Mouse (Mus musculus): ENCODE data around the gene Timm13.

Timm13 gene

DNA sequence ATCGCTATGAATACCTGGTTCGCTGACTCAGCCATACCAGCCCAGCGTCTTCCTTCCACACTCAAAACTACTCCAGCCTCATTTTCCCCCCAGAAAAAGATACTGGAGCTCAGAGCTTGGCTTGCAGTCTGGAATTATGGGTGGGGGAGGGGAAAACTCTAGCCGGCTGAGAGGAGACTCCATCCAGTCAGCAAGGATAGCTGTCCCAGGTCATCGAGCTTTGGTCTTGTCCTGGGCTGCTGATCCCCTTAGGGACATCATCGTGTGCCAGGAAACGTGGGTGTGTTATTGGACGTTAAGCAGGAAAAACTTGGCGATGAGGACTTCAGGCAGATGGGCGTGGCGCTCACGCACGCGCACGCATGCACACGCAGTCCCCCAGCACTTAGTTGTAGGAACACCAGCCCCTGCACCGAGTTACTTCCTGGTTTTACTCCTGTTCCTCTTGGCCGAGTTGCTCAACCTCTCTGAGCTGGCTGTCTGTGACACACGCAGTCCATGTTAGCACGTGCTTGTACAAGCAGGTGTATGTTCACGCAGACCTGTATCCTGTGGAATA, 32.7 kb upstream of the Timm13 start:
- in situ Hi-C loops (cut with MboI, MseI), result loop anchor here (10.0 kb wide), 1 partner anchor 789 kb away; the partner anchor contains the start of genes Cbarp and Midn

DNA sequence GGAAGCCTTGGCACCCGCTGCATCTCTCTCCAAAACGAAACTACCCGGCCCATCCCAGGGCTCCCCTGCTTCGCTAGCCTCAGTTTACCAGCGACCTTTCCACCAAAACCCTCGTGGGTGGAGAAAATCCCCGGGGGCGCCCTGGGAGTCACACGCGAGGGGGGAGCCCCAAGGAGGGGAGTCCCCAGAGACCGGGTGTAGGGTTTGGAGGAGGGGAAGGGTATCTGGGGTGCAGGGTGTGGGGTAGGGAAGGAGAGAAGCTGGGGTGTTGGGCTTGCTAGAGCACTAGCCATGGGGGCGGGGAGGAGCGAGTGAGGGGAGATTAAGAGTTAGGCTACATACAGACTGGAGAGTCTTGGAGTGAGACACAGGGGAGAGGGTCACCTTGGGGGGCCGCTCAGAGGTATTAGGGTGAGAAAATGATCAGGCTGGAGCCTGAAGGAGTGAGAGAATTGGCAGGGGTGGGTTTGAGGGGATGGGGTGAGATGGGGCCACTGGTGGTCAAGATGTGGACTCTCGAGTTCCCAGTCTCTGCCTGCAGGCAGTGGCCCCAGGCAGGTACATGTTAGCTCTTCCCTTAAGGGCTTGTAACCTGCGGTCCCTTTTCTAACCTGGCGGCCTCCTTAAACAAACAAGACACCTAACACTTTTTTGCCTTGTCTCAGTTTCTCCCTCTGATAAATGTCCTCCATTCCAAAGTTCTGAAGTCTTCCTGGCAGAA, 32.1 kb upstream of the Timm13 start:
- in situ Hi-C loops (cut with MboI, MseI), result loop anchor here (10.0 kb wide), 1 partner anchor 788 kb away; the partner anchor contains the start of genes Cbarp and Midn

GRCm38 (mm10) chr10:80932206-80932605, 31.4 kb upstream of the Timm13 start:
- in situ Hi-C loops (cut with MboI, MseI), result loop anchor here (10.0 kb wide), 1 partner anchor 787 kb away; the partner anchor contains the start of genes Cbarp and Midn

GRCm38 (mm10) chr10:80931695-80932094, 30.9 kb upstream of the Timm13 start:
- in situ Hi-C loops (cut with MboI, MseI), result loop anchor here (10.0 kb wide), 1 partner anchor 787 kb away; the partner anchor contains the start of genes Cbarp and Midn

GRCm38 (mm10) chr10:80931153-80931671, 30.4 kb upstream of the Timm13 start:
- in situ Hi-C loops (cut with MboI, MseI), result loop anchor here (10.0 kb wide), 1 partner anchor 786 kb away; the partner anchor contains the start of genes Cbarp and Midn

- in situ Hi-C loops (cut with MboI, MseI), result loop anchor here (10.0 kb wide), 1 partner anchor 786 kb away; the partner anchor contains the start of genes Cbarp and Midn
These were observed 29.8 kb upstream of the Timm13 start for GRCm38 (mm10) chr10:80930361-80931152.

GRCm38 (mm10) chr10:80929299-80930226, 28.8 kb upstream of the Timm13 start, which contains the start of gene Gadd45b:
TSS of gene Gadd45b (plus strand) at chr10:80930073.
- in situ Hi-C loops (cut with MboI, MseI), result loop anchor here (5.0 to 10.0 kb wide), 2 partner anchors 63 to 785 kb away; partner anchors contain the start of genes Cbarp and Midn

DNA sequence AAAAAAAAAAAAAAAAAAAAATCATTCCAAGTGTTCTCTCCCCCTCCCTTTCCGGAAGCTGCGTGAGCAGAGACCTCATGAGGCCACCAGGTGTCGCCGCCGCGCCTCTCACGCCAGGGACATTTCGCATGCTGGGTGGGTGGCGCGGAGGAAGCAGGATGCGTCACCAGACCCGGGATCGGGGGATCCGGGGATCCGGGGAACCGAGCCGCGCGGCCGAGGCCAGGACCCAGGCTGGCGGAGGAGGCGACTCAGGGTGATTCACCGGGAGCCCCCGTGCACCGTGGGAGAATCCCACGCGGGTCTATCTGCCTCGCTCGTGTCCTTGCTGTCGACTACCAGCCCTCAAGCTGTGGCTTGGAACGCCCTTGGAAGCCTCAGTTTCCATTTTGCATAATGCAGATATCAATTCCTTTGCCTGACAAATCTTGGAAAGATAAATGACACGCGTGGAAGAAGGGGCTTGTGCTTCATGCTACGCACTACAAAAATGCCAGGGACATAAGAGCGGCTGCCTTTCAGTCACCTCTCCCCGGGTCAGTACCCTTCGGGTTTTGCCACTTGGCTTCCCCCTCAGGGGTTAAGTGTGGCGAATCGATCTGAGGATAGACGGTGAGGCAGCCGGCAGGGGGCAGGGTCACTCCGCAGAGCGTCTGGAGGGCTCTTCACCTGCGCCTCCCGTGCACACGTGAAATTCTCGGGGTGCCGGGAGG, 28.0 kb upstream of the Timm13 start:
- in situ Hi-C loops (cut with MboI, MseI), result loop anchor here (5.0 kb wide), 1 partner anchor 64 kb away; no protein-coding TSS in a partner anchor

GRCm38 (mm10) chr10:80925472-80925871, 24.7 kb upstream of the Timm13 start:
- in situ Hi-C loops (cut with MboI, MseI), result loop anchor here (5.0 kb wide), 1 partner anchor 67 kb away; no protein-coding TSS in a partner anchor

- in situ Hi-C loops (cut with MboI, MseI), result no loop called here
These were observed 21.2 kb upstream of the Timm13 start for GRCm38 (mm10) chr10:80921923-80922322.

GRCm38 (mm10) chr10:80917779-80918434, 17.1 kb upstream of the Timm13 start, which contains the start of gene Lmnb2:
TSS of gene Lmnb2 (minus strand) at chr10:80918245.
- in situ Hi-C loops (cut with MboI, MseI), result no loop called here

- in situ Hi-C loops (cut with MboI, MseI), result no loop called here
These were observed 16.6 kb upstream of the Timm13 start for GRCm38 (mm10) chr10:80917336-80917778.

GRCm38 (mm10) chr10:80915736-80916135, 15.0 kb upstream of the Timm13 start:
- in situ Hi-C loops (cut with MboI, MseI), result no loop called here

- in situ Hi-C loops (cut with MboI, MseI), result no loop called here
These were observed 14.5 kb upstream of the Timm13 start for GRCm38 (mm10) chr10:80915260-80915659.

DNA sequence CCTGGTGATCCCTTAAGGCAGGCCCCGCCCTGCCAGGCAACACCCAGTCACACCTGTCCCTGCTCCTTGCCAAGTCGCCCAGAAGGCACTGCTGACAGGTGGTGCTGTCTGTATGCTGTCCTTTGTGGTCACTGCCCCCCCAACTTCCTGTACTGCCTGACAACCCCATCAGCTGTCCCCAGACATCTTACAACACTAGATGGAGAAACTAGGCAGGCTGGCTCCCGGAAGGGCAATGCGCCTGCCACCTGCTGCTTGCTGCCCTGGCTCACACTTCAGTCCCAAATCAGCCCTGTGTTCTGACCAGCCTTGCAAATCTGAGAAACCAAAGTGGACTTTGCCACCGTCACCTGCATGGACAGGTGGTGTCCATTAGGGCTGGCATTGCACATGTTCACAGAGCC, 13.5 kb upstream of the Timm13 start:
- in situ Hi-C loops (cut with MboI, MseI), result no loop called here

DNA sequence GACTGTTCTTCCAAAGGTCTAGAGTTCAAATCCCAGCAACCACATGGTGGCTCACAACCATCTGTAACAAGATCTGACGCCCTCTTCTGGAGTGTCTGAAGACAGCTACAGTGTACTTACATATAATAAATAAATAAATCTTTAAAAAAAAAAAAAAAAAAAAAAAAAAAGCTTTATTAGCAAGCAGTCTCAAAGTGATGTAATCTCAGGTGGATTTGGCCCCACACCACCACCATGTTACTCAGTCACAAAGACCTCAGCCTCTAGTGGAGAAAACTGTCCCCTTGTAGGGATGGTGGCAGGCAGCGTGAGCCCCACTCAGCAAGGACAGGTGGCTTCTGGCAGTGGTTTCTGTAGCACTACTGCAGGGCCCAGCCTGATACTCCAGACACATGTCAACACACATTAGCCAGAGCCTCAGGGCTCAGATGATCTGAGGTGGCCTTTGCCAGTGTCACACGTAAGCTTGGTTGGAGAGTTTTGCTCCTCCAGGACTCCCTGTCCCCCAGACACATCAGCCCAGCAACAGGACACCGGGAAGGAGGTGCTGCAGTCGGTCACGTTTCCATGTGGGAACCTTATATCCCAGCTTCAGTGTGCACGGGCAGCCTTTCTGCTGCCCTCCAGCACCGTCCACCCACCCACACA, 12.7 kb upstream of the Timm13 start:
- in situ Hi-C loops (cut with MboI, MseI), result no loop called here

DNA sequence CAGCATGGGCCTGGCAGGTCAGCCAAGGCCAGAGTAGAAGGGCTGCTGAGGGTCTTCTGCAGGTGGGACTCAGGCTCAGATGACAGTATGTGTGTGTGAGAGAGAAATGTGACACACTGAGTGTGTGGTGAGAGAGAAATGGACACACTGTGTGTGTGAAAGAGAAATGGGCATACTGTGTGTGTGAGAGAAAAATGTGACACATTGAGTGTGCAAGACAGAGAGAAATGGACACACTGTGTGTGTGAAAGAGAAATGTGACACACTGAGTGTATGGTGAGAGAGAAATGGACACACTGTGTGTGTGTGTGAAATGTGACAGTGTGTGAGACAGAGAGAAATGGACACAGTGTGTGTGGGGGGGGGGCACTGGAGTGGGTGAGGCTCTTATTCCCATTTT, 11.1 kb upstream of the Timm13 start:
- in situ Hi-C loops (cut with MboI, MseI), result no loop called here

DNA sequence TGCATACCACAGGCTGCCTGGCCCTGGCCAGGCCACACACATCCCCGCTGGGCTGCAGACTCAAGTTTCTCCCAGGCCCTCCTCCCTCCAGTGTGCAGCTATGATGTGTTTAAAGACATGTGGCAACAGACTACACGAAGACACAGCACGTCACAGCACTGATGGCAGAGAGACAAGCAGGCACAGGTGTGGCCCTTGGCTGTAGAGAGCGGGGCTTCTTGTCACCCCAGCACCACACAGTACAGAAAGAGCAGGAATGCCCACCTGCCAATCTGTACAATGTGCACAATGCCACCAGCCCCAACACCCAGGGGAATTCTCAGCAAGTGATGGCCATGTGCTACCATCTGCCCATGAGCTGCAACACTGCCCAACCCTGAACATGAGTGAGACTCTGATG, 10.6 kb upstream of the Timm13 start:
- in situ Hi-C loops (cut with MboI, MseI), result no loop called here
